In the genomic region with DNA sequence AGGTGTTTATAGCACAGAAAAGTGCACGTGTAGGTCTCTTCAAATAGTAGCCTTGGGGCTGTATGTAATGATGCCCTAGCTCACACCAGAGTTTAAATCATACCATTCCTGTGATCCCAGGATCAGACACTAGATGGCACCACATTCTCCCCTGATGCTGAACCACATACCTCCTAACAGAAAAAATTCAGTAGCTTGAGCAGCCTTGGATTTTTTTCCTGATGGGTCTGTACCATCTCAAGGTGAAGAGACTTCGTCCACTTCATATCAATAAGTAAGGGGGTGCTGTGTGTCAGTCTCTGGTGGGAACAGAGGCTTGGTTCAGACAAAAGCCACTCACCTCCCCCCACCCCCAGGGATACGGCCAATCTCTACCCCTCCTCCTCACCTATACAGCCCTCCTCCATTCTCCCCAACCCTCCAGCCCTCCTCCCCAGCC, we compare ENCODE assay signal across 8 mouse cellular contexts. TPM values are rescaled to one million over a fixed set of nuclear protein-coding genes. Genes with fewer than 3 reads are reported as not detected.
DNase-seq lines count a peak whose midpoint lies in the region; ATAC-seq and TF ChIP-seq lines count a peak whose summit lies in the region.

No protein-coding gene starts in this region.

- ATAC-seq in inflammation-experienced regulatory T-cells, adult 6 months = peak; percentile 67
- peak; percentile 41 for ATAC-seq in megakaryocyte, adult 5-6 weeks (ENCODE audit: poor library complexity, severe bottlenecking)

- H3K4me3 ChIP-seq in left cerebral cortex, adult 2 months = no peak overlapping the region

- TF ChIP-seq CTCF in left cerebral cortex, adult 2 months (IDR thresholded peaks at IDR 0.05) = peak; percentile 79

- H3K27ac ChIP-seq in left cerebral cortex, adult 2 months = no peak overlapping the region

- peak; percentile 66 for DNase-seq in left cerebral cortex, adult 11 months (ENCODE audit: low spot score)
- no peak for DNase-seq in left cerebral cortex, adult 8-10 months (ENCODE audit: low spot score in 2 of 2)
- DNase-seq in cerebellum, adult 9-11 months = peak; percentile 76
- peak; percentile 39 to 93 for DNase-seq in frontal cortex, adult 2 months (ENCODE audit: extremely low spot score in 1 of 2, low spot score in 1 of 2)
- peak; percentile 65 to 70 for DNase-seq in left cerebral cortex, adult 2 months (ENCODE audit: extremely low spot score in 1 of 2, low spot score in 2 of 2)
- DNase-seq in right cerebral cortex, postnatal 4 days = peak; percentile 76

- intact Hi-C loops in left cerebral cortex, adult 2 months (cut with DNase I) = loop anchor here (1.0 to 5.0 kb wide), 4 partner anchors 62 to 696 kb away; partner anchors contain the start of genes Polr3b and Tcp11l2

RNA-seq across cellular contexts. Expression of gene Ckap4, which starts 18.3 kb away (rescaled TPM):
- 10 to 100 TPM; 18.1 to 19.8 (median 18.5) TPM for total RNA-seq in left cerebral cortex, adult 8-10 months (2022)
- 14.2 and 15.8 TPM in 2 replicates for polyA plus RNA-seq in frontal cortex, adult 2 months (2012; rRNA removed)
- under 1 TPM in 2 of 3 experiments, not detected in 1; 0.26 to 0.36 TPM for polyA plus RNA-seq in inflammation-experienced regulatory T-cells, adult 6 months (2017; shearing (Covaris generic))
- total RNA-seq in left cerebral cortex, adult 2 months (2021) = 10 to 100 TPM; 21.6 to 22.8 TPM
- 122 and 125 TPM in 2 replicates for total RNA-seq in megakaryocyte, adult 5-6 weeks (2015)
- 115 TPM in 2 replicates for total RNA-seq in megakaryocyte, adult 5-6 weeks (2017)

Comparison
In these comparisons a context has a peak if more than half of its experiments do, and no peak if none do; other contexts are left out.
1. DNase-seq: peak in left cerebral cortex, adult 11 months (single experiment), cerebellum, adult 9-11 months (single experiment), frontal cortex, adult 2 months (2 of 2), left cerebral cortex, adult 2 months (2 of 2) and right cerebral cortex, postnatal 4 days (single experiment); none in left cerebral cortex, adult 8-10 months (0 of 2).
2. RNA of gene Ckap4, which starts 18.3 kb away (total RNA-seq): 115 to 125 TPM in megakaryocyte, adult 5-6 weeks; 21.6 to 22.8 TPM in left cerebral cortex, adult 2 months and 18.1 to 19.8 TPM in left cerebral cortex, adult 8-10 months; every median in the first group is over 4 times any median in the second.